13 mouse cellular contexts compared by ENCODE assay signal in the genomic region with DNA sequence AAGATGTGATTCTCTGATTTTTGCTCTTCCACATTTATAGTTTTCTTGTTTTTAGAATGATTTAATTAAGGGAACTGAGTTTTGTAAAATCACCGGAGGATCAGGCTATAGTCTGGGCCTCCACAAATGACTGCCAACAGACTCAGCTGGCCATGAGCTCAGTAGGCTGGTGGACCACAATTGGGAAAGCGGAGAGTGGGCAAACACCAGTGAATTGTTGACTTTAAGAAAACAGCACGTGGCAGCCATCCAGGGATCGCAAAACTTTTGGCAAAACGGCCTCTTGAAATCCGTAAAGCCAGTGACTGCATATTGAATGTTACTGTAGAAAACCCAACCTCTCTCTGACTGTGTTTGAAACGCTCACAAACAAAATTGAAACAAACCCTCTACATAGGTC.
DNase-seq lines count a peak whose midpoint lies in the region; ATAC-seq and TF ChIP-seq lines count a peak whose summit lies in the region.
"Had no signal": no experiment of that assay in that cellular context is flagged by ENCODE, and none has a peak within 500 bp of the region (broad histone marks: within the 10 kb centered on the region; RNA-seq: fewer than 3 reads in every experiment).

No protein-coding gene starts in this region.

- no peak for ATAC-seq in heart, embryonic 11.5 days (replicated peaks; ENCODE audit: insufficient number of reproducible peaks, low FRiP score, low TSS enrichment)
- ATAC-seq in midbrain, postnatal 0 days (ENCODE audit: low FRiP score): no peak
- no peak for ATAC-seq in midbrain, embryonic 15.5 days (replicated peaks)
- no peak for ATAC-seq in intestine, postnatal 0 days
- ATAC-seq in frontal cortex, adult (ENCODE audit: low TSS enrichment): no peak
- ATAC-seq: activated CD4-positive, CD25-positive, alpha-beta regulatory T cell, adult 4 months; intestine, embryonic 16.5 days had no signal

- TF ChIP-seq CTCF in midbrain, postnatal 0 days (IDR thresholded peaks at IDR 0.05): no peak
- no peak for TF ChIP-seq CTCF in lung, adult 2 months (IDR thresholded peaks at IDR 0.05; ENCODE audit: insufficient read depth, low read length)
- no peak for TF ChIP-seq CTCF in intestine, postnatal 0 days (IDR thresholded peaks at IDR 0.05; ENCODE audit: low read depth)

- H3K9ac ChIP-seq in heart, embryonic 11.5 days (ENCODE audit: low read depth, low read length): no peak overlapping the region
- H3K9ac ChIP-seq in midbrain, postnatal 0 days (replicated peaks; ENCODE audit: low read length, poor library complexity, severe bottlenecking): no peak overlapping the region
- H3K9ac ChIP-seq in midbrain, embryonic 15.5 days: no peak overlapping the region
- no peak overlapping the region for H3K9ac ChIP-seq in intestine, postnatal 0 days (ENCODE audit: low read depth, low read length)
- H3K9ac ChIP-seq: neural tube, embryonic 13.5 days had no signal

- no peak overlapping the region for H3K4me2 ChIP-seq in heart, embryonic 11.5 days
- no peak overlapping the region for H3K4me2 ChIP-seq in midbrain, postnatal 0 days (ENCODE audit: low read depth, low read length, poor library complexity, severe bottlenecking)
- no peak overlapping the region for H3K4me2 ChIP-seq in midbrain, embryonic 15.5 days
- H3K4me2 ChIP-seq in intestine, postnatal 0 days (replicated peaks; ENCODE audit: low read depth): no peak overlapping the region
- H3K4me2 ChIP-seq: neural tube, embryonic 13.5 days had no signal

- no peaks in the 10 kb centered on the region for H3K27me3 ChIP-seq in heart, embryonic 11.5 days (ENCODE audit: control insufficient read depth, insufficient read depth, low read length)
- no peaks in the 10 kb centered on the region for H3K27me3 ChIP-seq in midbrain, postnatal 0 days (ENCODE audit: insufficient read depth, low read length)
- no peaks in the 10 kb centered on the region for H3K27me3 ChIP-seq in midbrain, embryonic 15.5 days (replicated peaks)
- H3K27me3 ChIP-seq in intestine, postnatal 0 days (replicated peaks; ENCODE audit: control insufficient read depth, insufficient read depth, low read length): no peaks in the 10 kb centered on the region
- H3K27me3 ChIP-seq: neural tube, embryonic 13.5 days had no signal

- H3K36me3 ChIP-seq in heart, embryonic 11.5 days (ENCODE audit: control insufficient read depth, insufficient read depth, low read length): 0 out of 2 replicates have a peak, but pooled peaks cover 2% of the 10 kb centered on the region
- no peaks in the 10 kb centered on the region for H3K36me3 ChIP-seq in midbrain, postnatal 0 days (ENCODE audit: insufficient read depth, low read length)
- H3K36me3 ChIP-seq in midbrain, embryonic 15.5 days (replicated peaks): no peaks in the 10 kb centered on the region
- H3K36me3 ChIP-seq in intestine, postnatal 0 days (ENCODE audit: control insufficient read depth, insufficient read depth): no peaks in the 10 kb centered on the region
- H3K36me3 ChIP-seq: neural tube, embryonic 13.5 days had no signal

- no peak for TF ChIP-seq POLR2A in lung, adult 2 months (IDR thresholded peaks at IDR 0.05; ENCODE audit: borderline replicate concordance, extremely low read depth, low read depth, low read length)

- H3K4me3 ChIP-seq in heart, embryonic 11.5 days (ENCODE audit: low read depth, low read length): no peak overlapping the region
- no peak overlapping the region for H3K4me3 ChIP-seq in midbrain, postnatal 0 days (ENCODE audit: low read depth, low read length)
- no peak overlapping the region for H3K4me3 ChIP-seq in midbrain, embryonic 15.5 days
- H3K4me3 ChIP-seq in lung, adult 2 months (replicated peaks; ENCODE audit: extremely low read depth, low read depth, low read length): no peak overlapping the region
- no peak overlapping the region for H3K4me3 ChIP-seq in intestine, postnatal 0 days (ENCODE audit: low read depth, low read length)
- H3K4me3 ChIP-seq: megakaryocyte, embryonic 14.5 days; neural tube, embryonic 13.5 days had no signal

- H3K27ac ChIP-seq in heart, embryonic 11.5 days (ENCODE audit: low read depth, low read length): no peak overlapping the region
- no peak overlapping the region for H3K27ac ChIP-seq in midbrain, postnatal 0 days (ENCODE audit: low read depth, low read length)
- no peak overlapping the region for H3K27ac ChIP-seq in midbrain, embryonic 15.5 days
- no peak overlapping the region for H3K27ac ChIP-seq in intestine, postnatal 0 days (ENCODE audit: low read depth, low read length)
- H3K27ac ChIP-seq: neural tube, embryonic 13.5 days had no signal

- no peaks in the 10 kb centered on the region for H3K9me3 ChIP-seq in heart, embryonic 11.5 days (replicated peaks; ENCODE audit: control insufficient read depth, low read length)
- H3K9me3 ChIP-seq in midbrain, postnatal 0 days (ENCODE audit: low read length): no peaks in the 10 kb centered on the region
- H3K9me3 ChIP-seq in midbrain, embryonic 15.5 days: no peaks in the 10 kb centered on the region
- no peaks in the 10 kb centered on the region for H3K9me3 ChIP-seq in intestine, postnatal 0 days (ENCODE audit: control insufficient read depth)
- H3K9me3 ChIP-seq: megakaryocyte, embryonic 14.5 days; neural tube, embryonic 13.5 days had no signal

- intact Hi-C loops in heart, postnatal 10 days (cut with DNase I): no loop called here

- H3K4me1 ChIP-seq in heart, embryonic 11.5 days (ENCODE audit: control insufficient read depth, insufficient read depth, low read length): no peaks in the 10 kb centered on the region
- H3K4me1 ChIP-seq in midbrain, postnatal 0 days (ENCODE audit: insufficient read depth, low read length): no peaks in the 10 kb centered on the region
- no peaks in the 10 kb centered on the region for H3K4me1 ChIP-seq in midbrain, embryonic 15.5 days
- no peaks in the 10 kb centered on the region for H3K4me1 ChIP-seq in lung, adult 2 months (ENCODE audit: control insufficient read depth, insufficient read depth, low read length)
- H3K4me1 ChIP-seq in intestine, postnatal 0 days (replicated peaks; ENCODE audit: control insufficient read depth, insufficient read depth, low read length): no peaks in the 10 kb centered on the region
- H3K4me1 ChIP-seq: megakaryocyte, embryonic 14.5 days; neural tube, embryonic 13.5 days had no signal

- WGBS in heart, embryonic 11.5 days (ENCODE audit: insufficient replicate concordance): 77% methylated on average over 7 of the region's 7 CpGs
- 72% methylated on average over 7 of the region's 7 CpGs for whole genome bisulfite sequencing in midbrain, postnatal 0 days
- 77% methylated on average over 7 of the region's 7 CpGs for WGBS in midbrain, embryonic 15.5 days
- 42% methylated on average over 7 of the region's 7 CpGs for WGBS in lung, adult 2 months
- WGBS in intestine, postnatal 0 days: 48% methylated on average over 7 of the region's 7 CpGs

- peak; percentile 29 to 40 for DNase-seq in heart, postnatal 10 days
- DNase-seq in midbrain, postnatal 0 days (ENCODE audit: low spot score): peak; percentile 16
- peak; percentile 44 for DNase-seq in lung, adult 2 months
- DNase-seq: cerebellum, adult 9-10 months; layer of hippocampus, postnatal 36 days had no signal
